ENCODE assay signal across 9 mouse cellular contexts in the genomic region with DNA sequence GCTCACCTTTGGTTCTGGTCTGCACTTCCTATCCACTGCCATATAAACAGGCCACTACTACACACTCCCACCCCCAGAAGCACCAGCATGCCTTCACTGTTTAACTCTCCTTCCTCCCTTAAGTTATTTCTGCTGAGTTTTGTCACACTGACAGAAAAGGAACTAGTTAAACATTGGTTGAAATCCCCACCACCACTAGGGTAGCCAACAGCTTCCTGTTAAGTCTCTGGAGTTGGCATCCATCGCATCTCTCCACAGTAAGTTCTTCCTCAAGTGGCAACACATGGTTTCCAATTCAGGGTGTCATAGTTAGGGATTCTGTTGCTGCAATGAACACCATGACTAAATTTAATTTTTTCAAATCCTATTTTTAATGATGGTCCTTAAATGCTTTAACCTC.
DNase-seq lines count a peak whose midpoint lies in the region; ATAC-seq lines count a peak whose summit lies in the region.
"Had no signal": no experiment of that assay in that cellular context is flagged by ENCODE, and none has a peak within 500 bp of the region (broad histone marks: within the 10 kb centered on the region; RNA-seq: fewer than 3 reads in every experiment).

No protein-coding gene starts in this region.

- ATAC-seq in heart, embryonic 16.5 days (replicated peaks; ENCODE audit: extremely low read depth, insufficient read depth, low FRiP score), result no peak
- peak; percentile 9; the same call in 1 of the 2 replicates for ATAC-seq in lung, embryonic 15.5 days (ENCODE audit: borderline replicate concordance, extremely low read depth, low FRiP score, low TSS enrichment)
- peak; percentile 67 for ATAC-seq in granulocyte monocyte progenitor cell, adult 5-6 weeks (replicated peaks; ENCODE audit: poor library complexity, severe bottlenecking)
- ATAC-seq in neutrophil, adult 5-6 weeks (ENCODE audit: extremely low read depth, insufficient number of reproducible peaks, low FRiP score, poor library complexity, severe bottlenecking), result peak; percentile 17; the same call in 1 of the 2 replicates

- DNase-seq in heart, postnatal 36 days, result no peak
- DNase-seq in lung, postnatal 10 days, result no peak
- no peak for DNase-seq in thymus, postnatal 0 days (ENCODE audit: low spot score)
- no peak for DNase-seq in layer of hippocampus, postnatal 25 days (ENCODE audit: extremely low spot score in 1 of 2, low spot score in 1 of 2)

- peak overlapping the region; percentile 61 for H3K27ac ChIP-seq in heart, embryonic 16.5 days (ENCODE audit: low read length)
- H3K27ac ChIP-seq in lung, embryonic 15.5 days, result peak overlapping the region; percentile 60
- H3K27ac ChIP-seq: hindbrain, embryonic 15.5 days had no signal

- H3K4me3 ChIP-seq in heart, embryonic 16.5 days (ENCODE audit: low read length), result no peak overlapping the region
- no peak overlapping the region for H3K4me3 ChIP-seq in lung, embryonic 15.5 days
- H3K4me3 ChIP-seq: hindbrain, embryonic 15.5 days had no signal

- H3K27me3 ChIP-seq in heart, embryonic 16.5 days (ENCODE audit: control insufficient read depth, insufficient read depth, low read length), result no peaks in the 10 kb centered on the region
- no peaks in the 10 kb centered on the region for H3K27me3 ChIP-seq in lung, embryonic 15.5 days
- H3K27me3 ChIP-seq: hindbrain, embryonic 15.5 days had no signal

- 73% methylated on average over 1 of the region's 1 CpGs for WGBS in heart, embryonic 16.5 days
- WGBS in lung, embryonic 15.5 days, result 80% methylated on average over 1 of the region's 1 CpGs

- H3K9me3 ChIP-seq in heart, embryonic 16.5 days (replicated peaks; ENCODE audit: control insufficient read depth, low read length), result no peaks in the 10 kb centered on the region
- no peaks in the 10 kb centered on the region for H3K9me3 ChIP-seq in lung, embryonic 15.5 days
- H3K9me3 ChIP-seq: hindbrain, embryonic 15.5 days had no signal

- no peak overlapping the region for H3K4me2 ChIP-seq in heart, embryonic 16.5 days (ENCODE audit: low read depth, low read length)
- H3K4me2 ChIP-seq in lung, embryonic 15.5 days, result no peak overlapping the region
- H3K4me2 ChIP-seq: hindbrain, embryonic 15.5 days had no signal

- intact Hi-C loops in heart, postnatal 36 days (cut with DNase I), result loop anchor here (1.0 to 2.0 kb wide), 3 partner anchors 24 to 116 kb away; no protein-coding TSS in a partner anchor

- H3K9ac ChIP-seq in heart, embryonic 16.5 days (ENCODE audit: low read length), result no peak overlapping the region
- no peak overlapping the region for H3K9ac ChIP-seq in lung, embryonic 15.5 days
- H3K9ac ChIP-seq: hindbrain, embryonic 15.5 days had no signal

- no peaks in the 10 kb centered on the region for H3K36me3 ChIP-seq in heart, embryonic 16.5 days (ENCODE audit: control insufficient read depth, insufficient read depth)
- H3K36me3 ChIP-seq in lung, embryonic 15.5 days, result no peaks in the 10 kb centered on the region
- H3K36me3 ChIP-seq: hindbrain, embryonic 15.5 days had no signal

- peaks cover 23% of the 10 kb centered on the region for H3K4me1 ChIP-seq in heart, embryonic 16.5 days (ENCODE audit: control insufficient read depth, insufficient read depth, low read length)
- peaks cover 57% of the 10 kb centered on the region for H3K4me1 ChIP-seq in lung, embryonic 15.5 days
